Mouse (Mus musculus): ENCODE measurements around the gene Efcab3. TPM values are rescaled to one million over a fixed set of nuclear protein-coding genes. Genes with fewer than 3 reads are reported as not detected.

Gene Efcab3
- polyA plus RNA-seq, 2 experiments, result 0.15 to 0.16 TPM

- no peak for TF ChIP-seq POLR2A (IDR thresholded peaks at IDR 0.05; ENCODE audit: borderline replicate concordance, extremely low read depth, insufficient read depth, insufficient read length)
- Histone ChIP-seq H3K27ac (replicated peaks; ENCODE audit: low read depth, low read length) (no peak overlapping the region), H3K36me3 (ENCODE audit: control insufficient read depth, insufficient read depth, low read length) (peaks cover 45% of the 10 kb centered on the region), H3K4me2 (replicated peaks; ENCODE audit: low read depth, low read length, severe bottlenecking) (no peak overlapping the region), H3K4me3 (replicated peaks; ENCODE audit: low read length) (no peak overlapping the region), H3K9ac (ENCODE audit: low read depth, low read length, severe bottlenecking) (no peak overlapping the region), H3K27me3 (ENCODE audit: control insufficient read depth, insufficient read depth, low read length) (no peaks in the 10 kb centered on the region), H3K9me3 (ENCODE audit: control insufficient read depth, low read length) (no peaks in the 10 kb centered on the region), H3K4me1 (ENCODE audit: control insufficient read depth, insufficient read depth, low read length) (no peaks in the 10 kb centered on the region)
- DNase-seq (ENCODE audit: low spot score) (no peak), ATAC-seq (ENCODE audit: low FRiP score, low read depth) (no peak)
- WGBS, result 90% methylated on average over 5 of the region's 5 CpGs
These were observed 77.7 kb downstream of the Efcab3 start for GRCm38 (mm10) chr11:105141115-105141514.

- Histone ChIP-seq H3K36me3 (ENCODE audit: control insufficient read depth, insufficient read depth, low read length) (peaks cover 23% of the 10 kb centered on the region), H3K27me3 (ENCODE audit: control insufficient read depth, insufficient read depth, low read length) (no peaks in the 10 kb centered on the region), H3K9ac (ENCODE audit: low read depth, low read length, severe bottlenecking) (no peak overlapping the region), H3K4me2 (replicated peaks; ENCODE audit: low read depth, low read length, severe bottlenecking) (no peak overlapping the region), H3K27ac (replicated peaks; ENCODE audit: low read depth, low read length) (no peak overlapping the region), H3K4me3 (replicated peaks; ENCODE audit: low read length) (no peak overlapping the region), H3K4me1 (ENCODE audit: control insufficient read depth, insufficient read depth, low read length) (no peaks in the 10 kb centered on the region), H3K9me3 (ENCODE audit: control insufficient read depth, low read length) (no peaks in the 10 kb centered on the region)
- DNase-seq (ENCODE audit: low spot score), result no peak
- no peak for TF ChIP-seq POLR2A (IDR thresholded peaks at IDR 0.05; ENCODE audit: borderline replicate concordance, extremely low read depth, insufficient read depth, insufficient read length)
- no peak for ATAC-seq (ENCODE audit: low FRiP score, low read depth)
These were observed 80.2 kb downstream of the Efcab3 start for GRCm38 (mm10) chr11:105143564-105143963.

GRCm38 (mm10) chr11:105144084-105144483, 80.7 kb downstream of the Efcab3 start:
- H3K9me3 ChIP-seq (ENCODE audit: control insufficient read depth, low read length), result no peaks in the 10 kb centered on the region
- no peak overlapping the region for H3K9ac ChIP-seq (ENCODE audit: low read depth, low read length, severe bottlenecking)
- WGBS, result 90% methylated on average over 3 of the region's 3 CpGs
- no peak for ATAC-seq (ENCODE audit: low FRiP score, low read depth)
- no peak overlapping the region for H3K4me2 ChIP-seq (replicated peaks; ENCODE audit: low read depth, low read length, severe bottlenecking)
- peaks cover 20% of the 10 kb centered on the region for H3K36me3 ChIP-seq (ENCODE audit: control insufficient read depth, insufficient read depth, low read length)
- no peaks in the 10 kb centered on the region for H3K4me1 ChIP-seq (ENCODE audit: control insufficient read depth, insufficient read depth, low read length)
- no peak overlapping the region for H3K4me3 ChIP-seq (replicated peaks; ENCODE audit: low read length)
- no peak for DNase-seq (ENCODE audit: low spot score)
- no peaks in the 10 kb centered on the region for H3K27me3 ChIP-seq (ENCODE audit: control insufficient read depth, insufficient read depth, low read length)
- H3K27ac ChIP-seq (replicated peaks; ENCODE audit: low read depth, low read length), result no peak overlapping the region
- TF ChIP-seq POLR2A (IDR thresholded peaks at IDR 0.05; ENCODE audit: borderline replicate concordance, extremely low read depth, insufficient read depth, insufficient read length), result no peak

GRCm38 (mm10) chr11:105144508-105145210, 81.3 kb downstream of the Efcab3 start:
- Histone ChIP-seq H3K9me3 (ENCODE audit: control insufficient read depth, low read length) (no peaks in the 10 kb centered on the region), H3K36me3 (ENCODE audit: control insufficient read depth, insufficient read depth, low read length) (peaks cover 14% of the 10 kb centered on the region), H3K4me1 (ENCODE audit: control insufficient read depth, insufficient read depth, low read length) (no peaks in the 10 kb centered on the region), H3K4me2 (replicated peaks; ENCODE audit: low read depth, low read length, severe bottlenecking) (no peak overlapping the region), H3K9ac (ENCODE audit: low read depth, low read length, severe bottlenecking) (no peak overlapping the region), H3K27me3 (ENCODE audit: control insufficient read depth, insufficient read depth, low read length) (no peaks in the 10 kb centered on the region), H3K4me3 (replicated peaks; ENCODE audit: low read length) (no peak overlapping the region), H3K27ac (replicated peaks; ENCODE audit: low read depth, low read length) (no peak overlapping the region)
- 65% methylated on average over 11 of the region's 11 CpGs for WGBS
- ATAC-seq (ENCODE audit: low FRiP score, low read depth) (no peak), DNase-seq (ENCODE audit: low spot score) (no peak)
- no peak for TF ChIP-seq POLR2A (IDR thresholded peaks at IDR 0.05; ENCODE audit: borderline replicate concordance, extremely low read depth, insufficient read depth, insufficient read length)

- TF ChIP-seq POLR2A (IDR thresholded peaks at IDR 0.05; ENCODE audit: borderline replicate concordance, extremely low read depth, insufficient read depth, insufficient read length), result no peak
- 90% methylated on average over 10 of the region's 10 CpGs for WGBS
- Histone ChIP-seq H3K4me2 (replicated peaks; ENCODE audit: low read depth, low read length, severe bottlenecking) (no peak overlapping the region), H3K4me1 (ENCODE audit: control insufficient read depth, insufficient read depth, low read length) (no peaks in the 10 kb centered on the region), H3K27ac (replicated peaks; ENCODE audit: low read depth, low read length) (no peak overlapping the region), H3K9me3 (ENCODE audit: control insufficient read depth, low read length) (no peaks in the 10 kb centered on the region), H3K9ac (ENCODE audit: low read depth, low read length, severe bottlenecking) (no peak overlapping the region), H3K36me3 (ENCODE audit: control insufficient read depth, insufficient read depth, low read length) (peaks cover 9% of the 10 kb centered on the region; the same call in 1 of the 2 replicates), H3K27me3 (ENCODE audit: control insufficient read depth, insufficient read depth, low read length) (no peaks in the 10 kb centered on the region), H3K4me3 (replicated peaks; ENCODE audit: low read length) (no peak overlapping the region)
- no peak for ATAC-seq (ENCODE audit: low FRiP score, low read depth)
- no peak for DNase-seq (ENCODE audit: low spot score)
These were observed 81.8 kb downstream of the Efcab3 start for GRCm38 (mm10) chr11:105145211-105145610.

All from limb, embryonic 14.5 days (tissue).